In genomic region chr6:37442041-37442667, GRCm38 (mm10) we compare ENCODE assay signal across 8 mouse cellular contexts. TPM values are rescaled to one million over a fixed set of nuclear protein-coding genes. Genes with fewer than 3 reads are reported as not detected.
DNase-seq lines count a peak whose midpoint lies in the region; ATAC-seq and TF ChIP-seq lines count a peak whose summit lies in the region.

Gene Creb3l2, minus strand, starts transcription at chr6:37442146.

- H3K27ac ChIP-seq in heart, embryonic 13.5 days (replicated peaks), result peak within 1 kb of the TSS; percentile 96
- H3K27ac ChIP-seq in kidney, postnatal 0 days, result peak within 1 kb of the TSS; percentile 92
- H3K27ac ChIP-seq in liver, adult 2 months (replicated peaks; ENCODE audit: insufficient read depth, low read depth, low read length), result peak within 1 kb of the TSS; percentile 72

- peak; percentile 35; the same call in 1 of the 2 replicates for TF ChIP-seq CTCF in kidney, postnatal 0 days (IDR thresholded peaks at IDR 0.05; ENCODE audit: low read depth)
- no peak for TF ChIP-seq CTCF in liver, adult 2 months (IDR thresholded peaks at IDR 0.05; ENCODE audit: low read depth, low read length)

- peak within 1 kb of the TSS; percentile 92 for H3K4me3 ChIP-seq in heart, embryonic 13.5 days
- H3K4me3 ChIP-seq in kidney, postnatal 0 days (replicated peaks; ENCODE audit: low read depth, low read length), result peak within 1 kb of the TSS; percentile 88
- H3K4me3 ChIP-seq in liver, adult 2 months (ENCODE audit: insufficient read depth, low read depth, low read length), result peak within 1 kb of the TSS; percentile 69

- H3K27me3 ChIP-seq in heart, embryonic 13.5 days (replicated peaks), result no peaks in the 10 kb centered on the region
- no peaks in the 10 kb centered on the region for H3K27me3 ChIP-seq in kidney, postnatal 0 days (ENCODE audit: insufficient read depth, low read length)
- no peaks in the 10 kb centered on the region for H3K27me3 ChIP-seq in liver, adult 2 months (ENCODE audit: control insufficient read depth, insufficient read depth, low read length)

- peaks cover 23% of the 10 kb centered on the region for H3K79me2 ChIP-seq in liver, adult 2 months (ENCODE audit: control insufficient read depth, insufficient read depth, low read length)

- no peaks in the 10 kb centered on the region for H3K9me3 ChIP-seq in heart, embryonic 13.5 days
- no peaks in the 10 kb centered on the region for H3K9me3 ChIP-seq in kidney, postnatal 0 days (replicated peaks; ENCODE audit: low read length)

- peaks cover 16% of the 10 kb centered on the region for H3K36me3 ChIP-seq in heart, embryonic 13.5 days
- no peaks in the 10 kb centered on the region for H3K36me3 ChIP-seq in kidney, postnatal 0 days (ENCODE audit: insufficient read depth, low read length)
- 0 out of 2 replicates have a peak, but pooled peaks cover 3% of the 10 kb centered on the region for H3K36me3 ChIP-seq in liver, adult 2 months (ENCODE audit: control insufficient read depth, insufficient read depth, low read length)

- DNase-seq in c-Kit-positive CD71-negative TER-119-negative erythroid progenitor cells, embryonic 14.5 days (ENCODE audit: low read depth), result peak; percentile 98
- peak; percentile 100 for DNase-seq in fibroblast of lung, adult 2 months (ENCODE audit: low read depth)
- peak; percentile 100 for DNase-seq in kidney, postnatal 0 days (ENCODE audit: low spot score)
- peak; percentile 99 for DNase-seq in liver, adult 2 months (ENCODE audit: extremely low read depth, low read depth, low spot score)
- peak; percentile 98 for DNase-seq in spleen, postnatal 36 days (ENCODE audit: low spot score in 2 of 2)

- peak; percentile 84 for TF ChIP-seq POLR2A in liver, adult 2 months (IDR thresholded peaks at IDR 0.05; ENCODE audit: extremely low read depth, insufficient read depth, low read length)

- peak; percentile 93 for ATAC-seq in CD4-positive, CD25-positive, alpha-beta regulatory T cell, adult 4 months
- ATAC-seq in heart, embryonic 13.5 days (ENCODE audit: extremely low read depth, insufficient number of reproducible peaks, low FRiP score, low TSS enrichment), result peak; percentile 96
- peak; percentile 99 for ATAC-seq in kidney, postnatal 0 days (replicated peaks; ENCODE audit: low FRiP score, low read depth)
- peak; percentile 99 for ATAC-seq in monocyte, adult 5-6 weeks (replicated peaks; ENCODE audit: insufficient number of reproducible peaks, low FRiP score, low TSS enrichment, poor library complexity, severe bottlenecking)

- peaks cover 36% of the 10 kb centered on the region for H3K4me1 ChIP-seq in heart, embryonic 13.5 days
- peaks cover 16% of the 10 kb centered on the region for H3K4me1 ChIP-seq in kidney, postnatal 0 days (replicated peaks; ENCODE audit: insufficient read depth, low read length)
- peaks cover 8% of the 10 kb centered on the region; the same call in 1 of the 2 replicates for H3K4me1 ChIP-seq in liver, adult 2 months (ENCODE audit: control insufficient read depth, insufficient read depth, low read length)

- H3K9ac ChIP-seq in heart, embryonic 13.5 days, result peak within 1 kb of the TSS; percentile 99
- H3K9ac ChIP-seq in kidney, postnatal 0 days (ENCODE audit: low read depth, low read length), result peak within 1 kb of the TSS; percentile 84
- H3K9ac ChIP-seq in liver, adult 2 months (ENCODE audit: low read depth, low read length), result peak within 1 kb of the TSS; percentile 85

- peak within 1 kb of the TSS; percentile 92 for H3K4me2 ChIP-seq in heart, embryonic 13.5 days
- peak within 1 kb of the TSS; percentile 78 for H3K4me2 ChIP-seq in kidney, postnatal 0 days (ENCODE audit: low read length)

- WGBS in heart, embryonic 13.5 days, result under 1% methylated on average over 33 of the region's 33 CpGs
- under 1% methylated on average over 33 of the region's 33 CpGs for WGBS in kidney, postnatal 0 days
- under 1% methylated on average over 33 of the region's 33 CpGs for WGBS in liver, adult 2 months

RNA-seq across cellular contexts. Expression of gene Creb3l2, which starts in this region (rescaled TPM):
- 1 to 10 TPM; 3.2 to 3.3 TPM for polyA plus RNA-seq in CD4-positive, CD25-positive, alpha-beta regulatory T cell, adult 4 months (2017; shearing (Covaris generic))
- 29.9 and 30.1 TPM in 2 replicates for polyA plus RNA-seq in heart, embryonic 13.5 days (2015; fragmentation: Nextera tagmentation; extraction: Ambion mirVana)
- polyA plus RNA-seq in kidney, postnatal 0 days (2015; fragmentation: Nextera tagmentation; extraction: Ambion mirVana), result 20.8 and 23.3 TPM in 2 replicates
- 2.7 and 4.4 TPM in 2 replicates for total RNA-seq in liver, adult 2 months (2014; rRNA removed)
- 5.1 and 6.6 TPM in 2 replicates for polyA plus RNA-seq in liver, adult 2 months (2012; rRNA removed)
- 2.9 to 3.8 TPM (median 2.9 TPM) in 3 replicates for total RNA-seq in monocyte, adult 5-6 weeks (2017)

Comparison
In these comparisons a context has a peak if more than half of its experiments do, and no peak if none do; other contexts are left out.
1. Peak in every context shown above with its lines: DNase-seq, ATAC-seq, H3K4me3 ChIP-seq and H3K27ac ChIP-seq.